Mouse (Mus musculus) naive thymus-derived CD4-positive, alpha-beta T cell, adult 5 months (primary cell): ENCODE data around the gene Rbbp4. TPM values are rescaled to one million over a fixed set of nuclear protein-coding genes. Genes with fewer than 3 reads are reported as not detected.

ENCODE experiments used
- polyA plus RNA-seq: library from polyadenylated mRNA; unstranded; fragments of 100-300 nt; shearing (Covaris generic); gene quantifications from one replicate; pipeline ENCODE4 v1.2.1, GENCODE M21; 2017

Rbbp4 gene
- 292 TPM for polyA plus RNA-seq

GRCm38 (mm10) chr4:129335216-129336074, at the start of gene Rbbp4, which contains the start of gene Zbtb8os:
TSS of gene Rbbp4 (minus strand) at chr4:129335370.
TSS of gene Zbtb8os (plus strand) at chr4:129335695.

GRCm38 (mm10) chr4:129377601-129378390, 42.6 kb upstream of the Rbbp4 start, which contains the start of gene Zbtb8a:
TSS of gene Zbtb8a (minus strand) at chr4:129378116.

GRCm38 (mm10) chr4:129287472-129287981, 47.6 kb downstream of the Rbbp4 start, which contains the start of gene Sync:
TSS of gene Sync (plus strand) at chr4:129287617.

GRCm38 (mm10) chr4:129261196-129261595, 74.0 kb downstream of the Rbbp4 start, which contains the start of gene C77080:
TSS of gene C77080 (minus strand) at chr4:129261404.

Other genes starting within 250 kb of the Rbbp4 start
- gene Tmem54, start 229.8 kb downstream of the Rbbp4 start, polyA plus RNA-seq, result not detected
- gene Hpca, start 213.3 kb downstream of the Rbbp4 start, polyA plus RNA-seq, result not detected
- gene Fndc5, start 198.4 kb downstream of the Rbbp4 start, polyA plus RNA-seq, result not detected
- gene S100pbp, start 145.6 kb downstream of the Rbbp4 start, polyA plus RNA-seq, result 19.8 TPM
- 38.0 TPM for gene Yars, start 145.6 kb downstream of the Rbbp4 start, polyA plus RNA-seq
- gene C77080, start 74.0 kb downstream of the Rbbp4 start, polyA plus RNA-seq, result 0.42 TPM
- 0.30 TPM for gene Sync, start 47.8 kb downstream of the Rbbp4 start, polyA plus RNA-seq
- gene Zbtb8os, start 325 bp upstream of the Rbbp4 start, polyA plus RNA-seq, result 23.5 TPM
- gene Zbtb8a, start 42.7 kb upstream of the Rbbp4 start, polyA plus RNA-seq, result 5.2 TPM
- gene Zbtb8b, start 105.5 kb upstream of the Rbbp4 start, polyA plus RNA-seq, result not detected
- 86.3 TPM for gene Bsdc1, start 126.2 kb upstream of the Rbbp4 start, polyA plus RNA-seq
- gene Tssk3, start 155.7 kb upstream of the Rbbp4 start, polyA plus RNA-seq, result not detected
- not detected for gene Fam229a, start 155.8 kb upstream of the Rbbp4 start, polyA plus RNA-seq
- 10.7 TPM for gene Marcksl1, start 178.2 kb upstream of the Rbbp4 start, polyA plus RNA-seq
- gene Hdac1, start 207.3 kb upstream of the Rbbp4 start, polyA plus RNA-seq, result 174 TPM
- gene Lck, start 238.3 kb upstream of the Rbbp4 start, polyA plus RNA-seq, result 1,237 TPM
- 0.50 TPM for gene Fam167b, start 243.2 kb upstream of the Rbbp4 start, polyA plus RNA-seq